Mouse (Mus musculus): ENCODE results near the gene Itgb8. TPM values are rescaled to one million over a fixed set of nuclear protein-coding genes. Genes with fewer than 3 reads are reported as not detected.

Gene Itgb8
- polyA plus RNA-seq (2014; fragmentation: Illumina TruSeq; extraction: RNeasy Lipid Tissue Mini Kit (QIAGEN cat#74804); ENCODE audit: low read depth, low replicate concordance), result 5.1 TPM

GRCm38 (mm10) chr12:119238696-119239415 lies at the start of gene Itgb8:
Gene Itgb8, minus strand, starts transcription at chr12:119238802.

Other genes with a start within 250 kb of the Itgb8 start
- gene Macc1, start 75.5 kb upstream of the Itgb8 start, polyA plus RNA-seq (2014; fragmentation: Illumina TruSeq; extraction: RNeasy Lipid Tissue Mini Kit (QIAGEN cat#74804); ENCODE audit: low read depth, low replicate concordance), result 19.2 TPM

All from sigmoid colon, adult 10 weeks (tissue).